Comparison of ENCODE assay signal across 9 mouse cellular contexts in the genomic region with DNA sequence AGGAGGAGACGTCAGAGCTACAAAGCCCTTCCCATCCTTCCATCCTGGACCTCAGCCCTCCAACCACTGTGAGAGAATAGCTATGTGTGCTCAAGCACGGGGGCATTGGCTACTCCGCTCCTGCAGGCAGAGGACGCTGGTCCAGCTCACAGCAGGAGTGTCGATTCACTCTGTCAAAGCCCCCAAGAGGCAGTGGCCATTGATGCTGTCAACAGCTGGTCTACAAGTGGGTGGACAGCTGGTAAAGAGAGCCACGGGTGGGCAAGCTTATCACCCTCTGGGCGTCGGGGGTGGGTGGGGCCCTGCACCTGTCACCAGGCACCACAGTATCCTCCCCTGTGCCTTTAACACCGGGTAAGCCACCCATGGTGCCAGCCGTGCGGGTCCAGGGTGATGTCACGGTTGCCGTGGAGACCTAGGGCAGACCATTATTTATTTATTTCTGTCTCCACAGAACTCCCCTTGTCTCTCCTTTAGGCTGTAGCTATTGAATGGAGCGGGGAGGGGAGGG. TPM values are rescaled to one million over a fixed set of nuclear protein-coding genes. Genes with fewer than 3 reads are reported as not detected.
DNase-seq lines count a peak whose midpoint lies in the region; ATAC-seq lines count a peak whose summit lies in the region.
"Had no signal": no experiment of that assay in that cellular context is flagged by ENCODE, and none has a peak within 500 bp of the region (broad histone marks: within the 10 kb centered on the region; RNA-seq: fewer than 3 reads in every experiment).

No protein-coding gene starts in this region.

- no peak overlapping the region; the same call in 1 of the 2 replicates for H3K27ac ChIP-seq in limb, embryonic 13.5 days
- H3K27ac ChIP-seq: limb, embryonic 15.5 days had no signal

- WGBS in limb, embryonic 13.5 days, result 53% methylated on average over 14 of the region's 14 CpGs

- peaks cover 9% of the 10 kb centered on the region; the same call in 1 of the 2 replicates for H3K4me1 ChIP-seq in limb, embryonic 13.5 days

- no peak overlapping the region for H3K9ac ChIP-seq in limb, embryonic 13.5 days
- H3K9ac ChIP-seq: limb, embryonic 15.5 days had no signal

- H3K4me3 ChIP-seq in limb, embryonic 13.5 days, result no peak overlapping the region
- H3K4me3 ChIP-seq: limb, embryonic 15.5 days had no signal

- H3K27me3 ChIP-seq in limb, embryonic 13.5 days, result no peaks in the 10 kb centered on the region; the same call in 1 of the 2 replicates
- H3K27me3 ChIP-seq: limb, embryonic 15.5 days had no signal

- peak; percentile 9 to 34 for DNase-seq in kidney, postnatal 4 days
- DNase-seq in kidney, postnatal 10 days, result no peak
- DNase-seq in frontal cortex, postnatal 14 days (ENCODE audit: low spot score in 2 of 2), result peak; percentile 43 to 77
- DNase-seq in right cerebral cortex, postnatal 4 days, result peak; percentile 50
- no peak for DNase-seq in testis, postnatal 10 days (ENCODE audit: low spot score)
- DNase-seq in adrenal gland, adult (ENCODE audit: inconsistent age in 2 of 2, low spot score in 1 of 2), result no peak
- DNase-seq in spleen, adult 18-20 months, result no peak

- no peaks in the 10 kb centered on the region for H3K36me3 ChIP-seq in limb, embryonic 13.5 days
- H3K36me3 ChIP-seq: limb, embryonic 15.5 days had no signal

- no peaks in the 10 kb centered on the region; the same call in 1 of the 2 replicates for H3K9me3 ChIP-seq in limb, embryonic 13.5 days
- H3K9me3 ChIP-seq: limb, embryonic 15.5 days had no signal

- peak; percentile 69 for ATAC-seq in limb, embryonic 13.5 days (ENCODE audit: low FRiP score, low read depth)

- 0 out of 2 replicates have a peak overlapping the region, but pooled peaks have one; percentile 9 for H3K4me2 ChIP-seq in limb, embryonic 13.5 days (replicated peaks)
- H3K4me2 ChIP-seq: limb, embryonic 15.5 days had no signal

RNA-seq across cellular contexts. Expression of a gene that starts 24.9 kb away (rescaled TPM):
- 2.1 and 2.2 TPM in 2 replicates for polyA plus RNA-seq in limb, embryonic 13.5 days (2015; fragmentation: Nextera tagmentation; extraction: Ambion mirVana)

RNA-seq across cellular contexts. Expression of a gene that starts 32.8 kb away (rescaled TPM):
- 4.3 and 4.8 TPM in 2 replicates for polyA plus RNA-seq in limb, embryonic 13.5 days (2015; fragmentation: Nextera tagmentation; extraction: Ambion mirVana)

RNA-seq across cellular contexts. Expression of a gene that starts 43.8 kb away (rescaled TPM):
- polyA plus RNA-seq in limb, embryonic 13.5 days (2015; fragmentation: Nextera tagmentation; extraction: Ambion mirVana), result 50.0 and 53.1 TPM in 2 replicates

RNA-seq across cellular contexts. Expression of a gene that starts 53.8 kb away (rescaled TPM):
- 0.15 TPM in 1 of 2 replicates, not detected in the other for polyA plus RNA-seq in limb, embryonic 13.5 days (2015; fragmentation: Nextera tagmentation; extraction: Ambion mirVana)

Comparison
In these comparisons a context has a peak if more than half of its experiments do, and no peak if none do; other contexts are left out.
1. DNase-seq: peak in kidney, postnatal 4 days (2 of 2), frontal cortex, postnatal 14 days (2 of 2) and right cerebral cortex, postnatal 4 days (single experiment); none in kidney, postnatal 10 days (single experiment), testis, postnatal 10 days (single experiment), adrenal gland, adult (0 of 2) and spleen, adult 18-20 months (0 of 2).